Mouse (Mus musculus): ENCODE data around the gene Trim9.

GRCm38 (mm10) chr12:70325826-70326225 lies 21.6 kb downstream of the Trim9 start:
- TF ChIP-seq MAFK (IDR thresholded peaks at IDR 0.05; ENCODE audit: borderline replicate concordance, low read depth, low read length) (no peak), ZNF384 (IDR thresholded peaks at IDR 0.05; ENCODE audit: low read depth, low read length) (no peak), POLR2A (IDR thresholded peaks at IDR 0.05; ENCODE audit: control insufficient read depth in 1 of 2, insufficient read depth in 1 of 2, low read depth in 1 of 2, low read length in 2 of 2, poor library complexity in 1 of 2) (no peak), ELF1 (IDR thresholded peaks at IDR 0.05; ENCODE audit: low read depth, low read length) (no peak), BHLHE40 (IDR thresholded peaks at IDR 0.05; ENCODE audit: borderline replicate concordance, low read depth, low read length) (no peak), GATA1 (IDR thresholded peaks at IDR 0.05; ENCODE audit: low read depth, low read length) (no peak), CTCF (IDR thresholded peaks at IDR 0.05 in 2 of 3, conservative IDR thresholded peaks at IDR 0.05 in 1 of 3; ENCODE audit: control insufficient read depth in 1 of 3, insufficient read depth in 1 of 3, low read depth in 2 of 3, low read length in 3 of 3, poor library complexity in 1 of 3, severe bottlenecking in 1 of 3) (no peak), HCFC1 (IDR thresholded peaks at IDR 0.05; ENCODE audit: low read depth, low read length) (no peak), NRF1 (IDR thresholded peaks at IDR 0.05; ENCODE audit: insufficient read depth, low read depth, low read length, poor library complexity, severe bottlenecking) (no peak), RAD21 (IDR thresholded peaks at IDR 0.05; ENCODE audit: low read depth, low read length) (no peak)
